Mouse (Mus musculus) heart, adult 2 months (tissue): ENCODE results near the gene Mex3d. TPM values are rescaled to one million over a fixed set of nuclear protein-coding genes. Genes with fewer than 3 reads are reported as not detected.
A peak's percentile ranks its signal among the peaks of the same experiment; 100 is the strongest.

ENCODE experiments used
- DNase-seq, 2 experiments: peaks; one replicate each; pipeline ENCODE4 v3.0.0; 2021
- H3K27ac ChIP-seq: fragments of 200-600 bp; 2 replicates; pipeline ENCODE4 v1.8.1; 2022
- H3K27me3 ChIP-seq: fragments of 200-500 bp; 2 replicates; pipeline ENCODE4 v1.6.1; 2012; ENCODE audit warnings: mild to moderate bottlenecking, low read length, inconsistent platforms, mixed read lengths; ENCODE audit not compliant: control insufficient read depth, insufficient read depth
- H3K36me3 ChIP-seq: fragments of 200-500 bp; 2 replicates; pipeline ENCODE4 v1.6.1; 2012; ENCODE audit warnings: low read length, inconsistent platforms; ENCODE audit not compliant: control insufficient read depth, insufficient read depth
- H3K4me1 ChIP-seq: fragments of 200-500 bp; 2 replicates; pipeline ENCODE4 v1.6.1; 2011; ENCODE audit warnings: low read length; ENCODE audit not compliant: control insufficient read depth, insufficient read depth
- H3K4me3 ChIP-seq: fragments of 200-600 bp; 2 replicates; pipeline ENCODE4 v1.8.1; 2022
- H3K79me2 ChIP-seq: fragments of 200-500 bp; replicated peaks from 2 replicates; pipeline ENCODE4 v1.6.1; 2012; ENCODE audit warnings: mild to moderate bottlenecking, inconsistent platforms, low read length, moderate library complexity, mixed read lengths; ENCODE audit not compliant: control insufficient read depth, insufficient read depth
- H3K9ac ChIP-seq: fragments of 200-500 bp; 2 replicates; pipeline ENCODE4 v1.6.1; 2012; ENCODE audit warnings: low read depth, mild to moderate bottlenecking, control low read depth, inconsistent platforms, low read length, mixed read lengths
- CTCF ChIP-seq: fragments of 200-600 bp; IDR thresholded peaks from 2 replicates; pipeline ENCODE4 v1.8.1; 2022; ENCODE audit warnings: antibody characterized with exemption, mild to moderate bottlenecking, moderate library complexity
- EP300 ChIP-seq: fragments of 200-500 bp; IDR thresholded peaks from 2 replicates; pipeline ENCODE4 v1.6.1; 2011; ENCODE audit warnings: low read depth, low read length, control low read depth; ENCODE audit not compliant: insufficient read depth
- POLR2A ChIP-seq: fragments of 200-500 bp; IDR thresholded peaks from 2 replicates; pipeline ENCODE4 v1.6.1; 2011; ENCODE audit warnings: mild to moderate bottlenecking, low read depth, low read length, control low read depth; ENCODE audit not compliant: insufficient read depth
- WGBS: fragments of 180-500 bp; shearing (Covaris S2); methylation state at CpG from one replicate; pipeline ENCODE4 v1.1.7; 2018; 5-methylcytosine and 5-hydroxymethylcytosine counted together
- intact Hi-C: fragments of 180-260 bp; cut with DNase I; formaldehyde crosslinking; loops from one replicate; pipeline ENCODE4 v1.15.1; 2025
- polyA plus RNA-seq: library from polyadenylated mRNA; depleted of rRNA; stranded (reverse); fragments of >200 nt; gene quantifications from 2 replicates; pipeline ENCODE4 v1.2.3, GENCODE M21; 2012
- total RNA-seq, 2 experiments: library from RNA; stranded (reverse); gene quantifications; 2 replicates each; pipeline ENCODE4 v1.2.3; 2021

Gene Mex3d
- total and polyA plus RNA-seq, 3 experiments, result 7.3 to 7.9 (median 7.5) TPM

DNA sequence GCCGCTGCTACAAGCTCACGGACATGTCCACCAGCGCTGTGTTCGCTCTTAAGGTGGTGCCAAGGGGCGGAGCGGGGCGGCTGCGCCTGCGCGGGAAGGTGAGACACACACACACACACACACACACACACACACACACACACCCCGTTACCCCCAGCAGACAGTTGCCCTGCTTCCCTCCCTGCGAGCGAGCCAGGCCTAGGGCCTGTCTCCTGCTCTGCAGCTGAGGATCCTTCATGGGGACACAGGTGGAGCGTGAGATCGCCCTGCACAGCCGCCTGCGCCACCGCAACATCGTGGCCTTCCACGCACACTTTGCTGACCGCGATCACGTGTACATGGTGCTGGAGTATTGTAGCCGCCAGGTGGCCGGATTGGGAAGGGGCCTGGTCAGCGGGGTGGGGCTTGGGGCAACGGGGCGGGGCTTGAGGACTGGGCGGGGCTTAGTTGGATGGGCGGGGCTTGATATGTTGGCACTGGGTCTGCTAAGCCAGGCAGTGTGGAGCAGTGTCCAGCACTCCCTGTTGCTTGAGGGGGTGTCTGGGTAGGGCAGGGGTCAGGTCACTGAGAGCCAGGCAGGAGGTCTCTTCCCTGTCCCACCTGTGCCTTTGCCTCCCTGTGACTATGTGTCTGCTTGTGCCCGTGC, 29.3 kb downstream of the Mex3d start:
- Histone ChIP-seq H3K36me3 (no peaks in the 10 kb centered on the region), H3K27ac (no peak overlapping the region), H3K9ac (peak overlapping the region; percentile 24), H3K4me1 (no peaks in the 10 kb centered on the region), H3K4me3 (no peak overlapping the region), H3K27me3 (peaks cover 17% of the 10 kb centered on the region), H3K79me2 (no peaks in the 10 kb centered on the region)
- 8% methylated on average over 31 of the region's 31 CpGs for WGBS
- no peak for TF ChIP-seq POLR2A
- no peak for TF ChIP-seq CTCF
- no peak for TF ChIP-seq EP300
- DNase-seq, result peak; percentile 35 to 45
- intact Hi-C loops, result no loop called here

DNA sequence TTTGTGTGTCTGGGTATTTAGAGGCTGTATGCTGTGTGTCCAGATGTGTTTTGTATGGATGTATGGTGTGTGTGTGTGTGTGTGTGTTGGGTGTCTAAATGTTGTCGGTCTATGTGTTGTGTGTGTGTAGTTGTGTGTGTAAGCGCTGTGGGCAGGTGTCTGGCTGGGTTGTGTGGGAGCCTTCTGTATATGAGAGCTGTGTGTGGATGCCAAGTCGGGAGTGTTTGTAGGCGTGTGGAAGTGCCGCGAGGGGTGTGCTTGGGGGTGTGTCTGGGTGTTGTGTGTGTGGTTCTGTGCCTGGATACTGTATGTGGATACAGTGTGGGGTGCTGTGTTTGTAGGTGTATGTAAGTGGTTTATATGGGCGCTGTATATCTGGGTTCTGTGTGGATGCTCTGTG, 30.1 kb downstream of the Mex3d start:
- H3K9ac ChIP-seq, result no peak overlapping the region
- intact Hi-C loops, result no loop called here
- peaks cover 17% of the 10 kb centered on the region for H3K27me3 ChIP-seq
- H3K4me1 ChIP-seq, result no peaks in the 10 kb centered on the region
- no peak for DNase-seq
- no peak for TF ChIP-seq POLR2A
- TF ChIP-seq EP300, result no peak
- TF ChIP-seq CTCF, result no peak
- no peaks in the 10 kb centered on the region for H3K36me3 ChIP-seq
- no peak overlapping the region for H3K27ac ChIP-seq
- 29% methylated on average over 7 of the region's 7 CpGs for WGBS
- H3K79me2 ChIP-seq, result no peaks in the 10 kb centered on the region
- no peak overlapping the region for H3K4me3 ChIP-seq

DNA sequence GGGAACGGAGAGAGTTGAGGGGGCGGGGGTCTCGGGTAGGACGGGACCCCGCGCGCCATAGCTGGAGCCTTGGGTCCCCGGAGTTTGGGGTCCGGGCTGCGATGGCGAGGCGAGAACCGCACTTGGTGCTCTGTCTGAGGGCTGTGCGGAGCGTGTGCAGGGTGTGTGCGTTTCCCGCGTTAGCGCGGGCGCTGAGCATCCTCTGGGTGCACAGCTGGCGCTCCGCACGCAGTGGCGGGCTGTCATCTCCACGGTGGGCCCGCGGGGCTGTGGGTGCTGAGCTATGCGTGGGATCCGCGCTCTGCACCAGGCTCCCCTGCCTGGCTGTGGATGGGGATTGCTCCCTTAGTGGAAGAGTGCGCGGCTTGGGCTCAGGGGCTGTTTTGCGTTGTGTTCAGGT, 30.7 kb downstream of the Mex3d start:
- intact Hi-C loops, result no loop called here
- no peak overlapping the region for H3K27ac ChIP-seq
- peaks cover 17% of the 10 kb centered on the region for H3K27me3 ChIP-seq
- H3K9ac ChIP-seq, result no peak overlapping the region
- WGBS, result 3% methylated on average over 34 of the region's 34 CpGs
- no peak overlapping the region for H3K4me3 ChIP-seq
- H3K79me2 ChIP-seq, result no peaks in the 10 kb centered on the region
- H3K4me1 ChIP-seq, result no peaks in the 10 kb centered on the region
- no peak for DNase-seq
- H3K36me3 ChIP-seq, result no peaks in the 10 kb centered on the region
- TF ChIP-seq CTCF (no peak), POLR2A (no peak), EP300 (no peak)

DNA sequence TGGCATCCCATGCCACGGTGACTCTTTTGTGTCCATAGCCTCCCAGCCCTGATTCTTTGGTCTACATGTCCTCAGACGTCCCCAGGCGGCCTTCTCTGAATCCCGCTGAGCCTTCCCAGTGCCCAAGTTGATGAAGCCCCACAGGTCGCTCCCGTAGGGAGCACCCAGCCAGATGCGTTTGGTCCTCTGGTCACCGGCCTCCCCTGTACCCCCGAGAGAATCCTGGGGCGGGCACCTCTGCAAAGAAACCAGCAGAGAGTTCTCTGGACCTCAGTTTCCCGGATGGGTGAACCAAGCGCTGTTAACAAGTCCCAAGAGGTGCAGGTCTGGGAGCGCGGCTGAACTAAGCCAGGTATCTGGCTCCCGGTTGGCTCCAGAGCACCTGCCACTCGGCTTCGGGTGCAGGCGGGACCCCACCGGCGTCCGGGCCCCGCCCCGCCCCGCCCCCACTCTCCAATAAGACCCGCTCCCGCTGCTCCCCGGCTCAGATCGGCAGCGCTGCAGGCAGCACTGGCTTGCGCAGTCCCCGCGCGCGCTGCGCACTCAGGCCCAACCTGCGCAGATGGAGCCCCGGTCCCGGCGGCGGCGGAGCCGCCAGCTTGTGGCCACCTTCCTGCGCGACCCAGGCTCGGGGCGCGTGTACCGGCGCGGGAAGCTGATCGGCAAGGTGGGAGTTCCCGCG, 31.3 kb downstream of the Mex3d start, which contains the start of gene Plk5:
Plk5 (plus strand) TSS at position 459 of the 682 bp plus-strand sequence.
- intact Hi-C loops, result no loop called here
- H3K4me1 ChIP-seq, result no peaks in the 10 kb centered on the region
- no peak for DNase-seq
- H3K36me3 ChIP-seq, result no peaks in the 10 kb centered on the region
- H3K9ac ChIP-seq, result no peak within 1 kb of the TSS
- H3K27ac ChIP-seq, result no peak within 1 kb of the TSS
- TF ChIP-seq POLR2A (no peak), EP300 (no peak), CTCF (no peak)
- WGBS, result 2% methylated on average over 53 of the region's 53 CpGs
- H3K4me3 ChIP-seq, result no peak within 1 kb of the TSS
- H3K27me3 ChIP-seq, result peaks cover 17% of the 10 kb centered on the region
- no peaks in the 10 kb centered on the region for H3K79me2 ChIP-seq

DNA sequence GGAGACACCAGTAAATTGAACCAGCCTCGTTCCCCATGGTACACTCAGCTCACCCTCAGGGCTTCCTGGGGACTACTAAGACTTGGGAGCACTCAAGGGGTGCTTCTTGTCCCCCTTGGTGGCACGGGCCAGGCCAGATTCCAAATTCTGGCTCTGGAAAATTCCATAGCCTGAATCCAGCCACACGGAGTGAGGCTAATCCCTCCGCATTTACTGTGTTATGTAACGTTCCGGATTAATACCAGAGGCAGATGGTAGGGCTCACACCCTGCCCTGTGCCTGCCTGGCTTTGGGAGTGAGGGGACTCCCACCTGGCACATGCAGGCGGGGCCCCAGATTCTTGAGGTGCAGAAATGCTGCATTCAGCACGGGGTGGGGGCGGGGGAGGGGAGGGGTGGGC, 32.0 kb downstream of the Mex3d start:
- no peak overlapping the region for H3K27ac ChIP-seq

DNA sequence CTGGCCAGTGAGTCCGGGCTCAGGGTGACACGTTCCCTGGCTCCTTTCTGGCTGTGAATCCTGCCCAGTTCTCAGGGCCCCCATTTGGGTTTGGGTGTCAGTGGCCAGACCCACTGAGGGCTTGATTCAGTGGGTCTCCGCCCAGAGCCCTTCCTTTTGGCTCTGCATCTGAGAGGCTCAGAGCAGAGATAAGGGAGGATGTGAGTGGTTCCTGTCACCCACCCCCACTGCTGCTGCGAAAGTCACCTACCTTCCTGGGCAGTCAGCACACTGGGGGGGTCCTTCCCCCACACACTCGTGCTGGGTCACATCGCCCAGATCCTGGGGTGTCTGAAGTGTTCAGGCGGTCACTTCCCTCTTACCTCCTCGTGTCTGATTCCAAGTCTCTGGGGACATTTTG, 34.7 kb downstream of the Mex3d start:
- no peak overlapping the region for H3K9ac ChIP-seq
- no peak overlapping the region for H3K27ac ChIP-seq
- no peaks in the 10 kb centered on the region for H3K79me2 ChIP-seq
- intact Hi-C loops, result no loop called here
- no peak overlapping the region for H3K4me3 ChIP-seq
- no peaks in the 10 kb centered on the region for H3K36me3 ChIP-seq
- no peak for DNase-seq
- H3K4me1 ChIP-seq, result no peaks in the 10 kb centered on the region
- TF ChIP-seq CTCF, result no peak
- no peak for TF ChIP-seq EP300
- no peak for TF ChIP-seq POLR2A
- WGBS, result 42% methylated on average over 8 of the region's 8 CpGs
- peaks cover 15% of the 10 kb centered on the region for H3K27me3 ChIP-seq

More for the DNA sequence above, 32.0 kb downstream of the Mex3d start:
- no peak for TF ChIP-seq CTCF
- TF ChIP-seq POLR2A, result no peak
- TF ChIP-seq EP300, result no peak
- WGBS, result 30% methylated on average over 9 of the region's 9 CpGs
- intact Hi-C loops, result no loop called here
- no peak for DNase-seq
- Histone ChIP-seq H3K36me3 (no peaks in the 10 kb centered on the region), H3K79me2 (no peaks in the 10 kb centered on the region), H3K27me3 (peaks cover 17% of the 10 kb centered on the region), H3K4me3 (no peak overlapping the region), H3K9ac (no peak overlapping the region), H3K4me1 (no peaks in the 10 kb centered on the region)
